Mouse (Mus musculus) pancreas, adult 10 weeks (tissue): Measurements from ENCODE around the gene Abcb11. TPM values are rescaled to one million over a fixed set of nuclear protein-coding genes. Genes with fewer than 3 reads are reported as not detected.

Source experiments
- polyA plus RNA-seq: library from polyadenylated mRNA; stranded (reverse); fragments of 350-450 nt; fragmentation: Illumina TruSeq; extraction: RNeasy Lipid Tissue Mini Kit (QIAGEN cat#74804); gene quantifications from one replicate; pipeline ENCODE4 v1.2.3, GENCODE M21; 2015; ENCODE audit warnings: low read depth, low replicate concordance; ENCODE audit not compliant: insufficient read depth

Gene Abcb11
- polyA plus RNA-seq = not detected

GRCm38 (mm10) chr2:69342496-69343221, at the start of gene Abcb11:
Gene Abcb11 (minus strand): TSS chr2:69342616.

GRCm38 (mm10) chr2:69380281-69380680, 37.9 kb upstream of the Abcb11 start, which contains the start of gene Dhrs9:
Gene Dhrs9 (plus strand): TSS chr2:69380445.

GRCm38 (mm10) chr2:69210773-69211172, 131.6 kb downstream of the Abcb11 start, which contains the start of gene G6pc2:
Gene G6pc2 (plus strand): TSS chr2:69211073.

GRCm38 (mm10) chr2:69205791-69206351, 136.5 kb downstream of the Abcb11 start, which contains the start of gene Spc25:
Gene Spc25 (minus strand): TSS chr2:69206194.

Other genes starting within 250 kb of the Abcb11 start
- gene Nostrin, start 206.8 kb downstream of the Abcb11 start, polyA plus RNA-seq = 9.2 TPM
- 6.5 TPM for gene Spc25, start 136.4 kb downstream of the Abcb11 start, polyA plus RNA-seq
- 74.8 TPM for gene G6pc2, start 131.5 kb downstream of the Abcb11 start, polyA plus RNA-seq
- gene Dhrs9, start 37.8 kb upstream of the Abcb11 start, polyA plus RNA-seq = 1.5 TPM
- gene Lrp2, start 243.4 kb upstream of the Abcb11 start, polyA plus RNA-seq = 1.3 TPM